Mouse (Mus musculus): ENCODE data around the gene Cabp2. TPM values are rescaled to one million over a fixed set of nuclear protein-coding genes. Genes with fewer than 3 reads are reported as not detected.
"Not testable (repeated sequence)": the region's sequence is repeated elsewhere in the genome, so short reads cannot be mapped to it uniquely, and the experiment has no call there.

Gene Cabp2
- total RNA-seq, 2 experiments from 2014 or later, result not detected

- DNase-seq, result no peak
Measured at GRCm38 (mm10) chr19:4055947-4056693, 25.3 kb upstream of the Cabp2 start.

GRCm38 (mm10) chr19:4056727-4057126 lies 24.7 kb upstream of the Cabp2 start:
- no peak for DNase-seq

GRCm38 (mm10) chr19:4057389-4057788 lies 24.0 kb upstream of the Cabp2 start:
- no peak for DNase-seq

GRCm38 (mm10) chr19:4057962-4058361 lies 23.4 kb upstream of the Cabp2 start:
- DNase-seq, result no peak

- no peak for DNase-seq
Measured at GRCm38 (mm10) chr19:4058581-4058980, 22.8 kb upstream of the Cabp2 start.

- no peak for DNase-seq
Measured at GRCm38 (mm10) chr19:4059069-4059740, 22.2 kb upstream of the Cabp2 start, which contains the start of gene Gstp3. Gstp3 (minus strand) TSS chr19:4059569.

GRCm38 (mm10) chr19:4060044-4060898 lies 21.1 kb upstream of the Cabp2 start:
- DNase-seq, result not testable (repeated sequence)

GRCm38 (mm10) chr19:4060899-4061465 lies 20.4 kb upstream of the Cabp2 start:
- DNase-seq, result no peak

- DNase-seq, result not testable (repeated sequence)
Measured at GRCm38 (mm10) chr19:4063357-4063756, 18.0 kb upstream of the Cabp2 start.

- DNase-seq, result not testable (repeated sequence)
Measured at GRCm38 (mm10) chr19:4064501-4064900, 16.9 kb upstream of the Cabp2 start.

- no peak for DNase-seq
Measured at GRCm38 (mm10) chr19:4066280-4066679, 15.1 kb upstream of the Cabp2 start.

GRCm38 (mm10) chr19:4066877-4067276 lies 14.5 kb upstream of the Cabp2 start:
- DNase-seq, result no peak

GRCm38 (mm10) chr19:4068242-4068641 lies 13.1 kb upstream of the Cabp2 start:
- DNase-seq, result not testable (repeated sequence)

- DNase-seq, result no peak
Measured at GRCm38 (mm10) chr19:4068717-4069410, 12.5 kb upstream of the Cabp2 start.

GRCm38 (mm10) chr19:4070311-4070710 lies 11.1 kb upstream of the Cabp2 start:
- no peak for DNase-seq

- no peak for DNase-seq
Measured at GRCm38 (mm10) chr19:4070756-4071155, 10.6 kb upstream of the Cabp2 start.

- no peak for DNase-seq
Measured at GRCm38 (mm10) chr19:4071406-4071805, 10.0 kb upstream of the Cabp2 start.

- DNase-seq, result no peak
Measured at GRCm38 (mm10) chr19:4072706-4073424, 8.5 kb upstream of the Cabp2 start.

- DNase-seq, result no peak
Measured at GRCm38 (mm10) chr19:4075531-4075930, 5.8 kb upstream of the Cabp2 start.

- no peak for DNase-seq
Measured at GRCm38 (mm10) chr19:4079594-4079993, 1.8 kb upstream of the Cabp2 start.

- DNase-seq, result no peak
Measured at GRCm38 (mm10) chr19:4080511-4081009, 818 bp upstream of the Cabp2 start.

Measured in gastrocnemius, postnatal 25 days (tissue).